Mouse (Mus musculus) limb, embryonic 14.5 days (tissue): ENCODE data around the gene Vsir. TPM values are rescaled to one million over a fixed set of nuclear protein-coding genes. Genes with fewer than 3 reads are reported as not detected.

Source experiments
- ATAC-seq: fragments of 200-750 bp; cut with Nextera tagmentation; 2 replicates; pipeline ENCODE4 v1.8.0; 2017; ENCODE audit warnings: low read depth, moderate number of reproducible peaks, moderate TSS enrichment; ENCODE audit not compliant: low FRiP score
- DNase-seq: peaks from one replicate; pipeline ENCODE4 v3.0.0-alpha.2; 2015; ENCODE audit warnings: low spot score
- H3K27ac ChIP-seq: fragments of 300-500 bp; sonication (generic); replicated peaks from 2 replicates; pipeline ENCODE4 v1.5.1; 2014; ENCODE audit warnings: low read depth, mild to moderate bottlenecking, low read length, moderate library complexity, mixed read lengths
- H3K27me3 ChIP-seq: fragments of 300-500 bp; sonication (generic); 2 replicates; pipeline ENCODE4 v1.6.1; 2014; ENCODE audit warnings: low read length, mixed read lengths; ENCODE audit not compliant: control insufficient read depth, insufficient read depth
- H3K36me3 ChIP-seq: fragments of 300-500 bp; sonication (generic); 2 replicates; pipeline ENCODE4 v1.6.1; 2014; ENCODE audit warnings: mild to moderate bottlenecking, low read length, moderate library complexity, mixed read lengths; ENCODE audit not compliant: control insufficient read depth, insufficient read depth
- H3K4me1 ChIP-seq: fragments of 300-500 bp; sonication (generic); 2 replicates; pipeline ENCODE4 v1.6.1; 2014; ENCODE audit warnings: antibody characterized with exemption, low read length, mixed read lengths; ENCODE audit not compliant: control insufficient read depth, insufficient read depth
- H3K4me2 ChIP-seq: fragments of 300-500 bp; sonication (generic); replicated peaks from 2 replicates; pipeline ENCODE4 v1.6.1; 2014; ENCODE audit warnings: low read depth, mild to moderate bottlenecking, low read length, moderate library complexity; ENCODE audit not compliant: severe bottlenecking
- H3K4me3 ChIP-seq: fragments of 300-500 bp; sonication (generic); replicated peaks from 2 replicates; pipeline ENCODE4 v1.5.1; 2014; ENCODE audit warnings: low read length
- H3K9ac ChIP-seq: fragments of 300-500 bp; sonication (generic); 2 replicates; pipeline ENCODE4 v1.6.1; 2014; ENCODE audit warnings: mild to moderate bottlenecking, low read depth, low read length, moderate library complexity; ENCODE audit not compliant: severe bottlenecking
- H3K9me3 ChIP-seq: fragments of 300-500 bp; sonication (generic); 2 replicates; pipeline ENCODE4 v1.6.1; 2016; ENCODE audit warnings: low read length; ENCODE audit not compliant: control insufficient read depth
- POLR2A ChIP-seq: fragments of 200-500 bp; IDR thresholded peaks from 2 replicates; pipeline ENCODE4 v1.8.0; 2012; ENCODE audit warnings: inconsistent platforms, mild to moderate bottlenecking, moderate library complexity, borderline replicate concordance; ENCODE audit not compliant: insufficient read depth, insufficient read length; ENCODE audit errors: extremely low read depth
- WGBS: fragments of 180-500 bp; shearing (Covaris S2); extraction: QIAGEN DNeasy Blood & Tissue Kit; methylation state at CpG from one replicate; pipeline ENCODE4 v1.1.7; 2014; 5-methylcytosine and 5-hydroxymethylcytosine counted together
- polyA plus RNA-seq, 2 experiments: library from polyadenylated mRNA; depleted of rRNA in 1 of 2; stranded (reverse) in 1 of 2; unstranded in 1 of 2; fragments of >200 nt; fragmentation: Nextera tagmentation in 1 of 2; extraction: Ambion mirVana in 1 of 2; gene quantifications; 2 replicates each; pipeline versions ENCODE4 v1.2.1 to v1.2.3; 2012 to 2014

The Vsir gene
- polyA plus RNA-seq, 2 experiments, result 4.0 to 9.4 TPM

GRCm38 (mm10) chr10:60341528-60341927, 5.1 kb upstream of the Vsir start:
- DNase-seq (no peak), ATAC-seq (no peak)
- H3K27ac ChIP-seq, result no peak overlapping the region
- no peaks in the 10 kb centered on the region for H3K9me3 ChIP-seq
- no peaks in the 10 kb centered on the region for H3K27me3 ChIP-seq
- peaks cover 4% of the 10 kb centered on the region; the same call in 1 of the 2 replicates for H3K4me1 ChIP-seq
- H3K4me3 ChIP-seq, result no peak overlapping the region
- no peak overlapping the region for H3K9ac ChIP-seq
- no peak for TF ChIP-seq POLR2A
- no peak overlapping the region for H3K4me2 ChIP-seq
- WGBS, result 76% methylated on average over 9 of the region's 9 CpGs
- no peaks in the 10 kb centered on the region for H3K36me3 ChIP-seq

DNA sequence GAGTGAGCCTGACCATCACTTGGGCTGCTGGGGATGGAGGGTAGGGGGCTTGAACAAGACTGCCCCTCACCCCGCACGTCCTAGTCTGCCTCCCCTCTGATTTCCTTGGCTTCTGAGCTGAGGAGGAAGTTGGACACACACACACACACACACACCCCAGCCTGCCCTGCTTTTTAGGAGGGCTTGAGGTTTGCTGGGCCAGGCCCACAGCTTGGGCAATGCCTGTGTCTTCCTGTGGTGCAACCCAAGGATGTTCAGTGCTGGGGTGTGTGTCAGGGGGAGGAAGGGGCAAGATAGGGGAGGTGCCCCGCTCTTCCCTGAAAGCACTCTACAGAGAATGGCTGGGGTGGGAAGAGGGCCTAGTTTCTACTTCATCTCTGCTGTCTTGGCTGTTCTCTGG, 2.5 kb upstream of the Vsir start:
- H3K4me1 ChIP-seq, result peaks cover 21% of the 10 kb centered on the region
- H3K36me3 ChIP-seq, result no peaks in the 10 kb centered on the region
- TF ChIP-seq POLR2A, result no peak
- H3K27me3 ChIP-seq, result no peaks in the 10 kb centered on the region
- no peak overlapping the region for H3K4me2 ChIP-seq
- ATAC-seq (no peak), DNase-seq (no peak)
- no peak overlapping the region for H3K27ac ChIP-seq
- no peak overlapping the region for H3K4me3 ChIP-seq
- WGBS, result 82% methylated on average over 3 of the region's 3 CpGs
- no peak overlapping the region for H3K9ac ChIP-seq
- no peaks in the 10 kb centered on the region for H3K9me3 ChIP-seq

DNA sequence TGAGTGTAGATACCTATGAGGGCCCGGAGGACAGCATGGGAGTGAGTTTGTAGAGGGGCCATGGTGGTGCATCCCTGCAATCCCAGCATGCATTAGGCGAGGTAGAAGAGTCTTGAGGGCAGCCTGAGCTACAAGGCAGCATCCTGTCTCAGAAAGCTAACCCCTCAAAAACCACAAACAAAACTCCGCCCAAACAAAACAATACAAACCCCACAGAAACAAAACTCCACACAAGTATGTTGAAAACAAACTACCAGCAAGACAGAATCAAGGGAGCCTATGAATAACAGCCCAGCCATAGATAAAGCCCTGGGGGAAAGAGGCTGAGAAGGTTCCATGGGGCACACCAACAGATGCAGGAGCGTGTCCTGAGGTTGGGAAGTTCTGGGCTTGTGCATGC, 595 bp upstream of the Vsir start:
- H3K27ac ChIP-seq, result no peak overlapping the region
- DNase-seq, result no peak
- H3K4me3 ChIP-seq, result peak overlapping the region; percentile 29; the same call in 1 of the 2 replicates
- H3K9ac ChIP-seq, result 0 out of 2 replicates have a peak overlapping the region, but pooled peaks have one; percentile 52
- no peak for TF ChIP-seq POLR2A
- peak overlapping the region; percentile 46 for H3K4me2 ChIP-seq
- no peaks in the 10 kb centered on the region for H3K9me3 ChIP-seq
- H3K4me1 ChIP-seq, result peaks cover 32% of the 10 kb centered on the region
- ATAC-seq, result no peak
- 84% methylated on average over 4 of the region's 4 CpGs for WGBS
- H3K36me3 ChIP-seq, result no peaks in the 10 kb centered on the region
- H3K27me3 ChIP-seq, result no peaks in the 10 kb centered on the region

DNA sequence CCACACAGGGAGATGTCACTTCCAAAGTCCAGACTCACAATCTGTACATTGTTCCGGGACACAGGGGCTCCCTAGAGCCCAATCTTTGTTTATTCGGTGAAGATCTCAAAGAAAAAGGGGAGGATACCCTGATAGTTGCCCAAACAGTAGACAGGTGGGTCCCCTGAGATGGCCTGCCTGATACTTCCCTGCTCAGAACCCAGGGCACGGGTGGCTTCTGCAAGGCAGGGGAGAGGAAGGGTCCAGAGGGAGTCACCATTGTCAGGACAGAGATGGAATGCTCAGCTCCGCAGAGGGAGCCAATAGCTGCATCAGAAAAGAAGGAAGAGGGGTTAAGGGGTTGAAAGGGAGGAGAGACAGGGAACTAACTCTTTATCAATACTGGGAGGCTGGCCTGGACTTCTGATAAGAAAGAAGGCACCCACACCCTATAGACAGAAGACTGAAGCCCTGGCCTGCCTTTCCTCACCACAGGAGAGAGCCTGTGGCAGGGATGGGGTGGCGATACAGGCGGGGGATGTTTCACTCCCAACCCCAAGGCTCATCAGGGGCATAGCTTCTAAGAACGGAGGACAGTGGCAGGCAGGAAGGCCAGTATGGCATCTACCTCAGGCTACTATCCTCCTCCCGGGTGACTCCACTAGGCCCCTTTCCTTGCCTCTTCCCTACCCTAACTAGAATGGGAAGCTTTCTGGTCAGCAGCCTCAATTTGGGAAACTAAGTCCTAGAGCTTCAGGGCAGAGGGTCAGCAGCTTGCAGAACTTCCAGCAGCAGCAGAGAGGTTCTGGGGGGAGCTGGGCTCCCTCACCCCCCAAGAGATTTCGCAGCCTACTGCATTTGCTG, 1.3 kb downstream of the Vsir start:
- no peak for TF ChIP-seq POLR2A
- ATAC-seq (no peak), DNase-seq (no peak)
- Histone ChIP-seq H3K27ac (no peak overlapping the region), H3K27me3 (no peaks in the 10 kb centered on the region), H3K4me3 (no peak overlapping the region), H3K9me3 (no peaks in the 10 kb centered on the region), H3K9ac (no peak overlapping the region), H3K4me1 (peaks cover 39% of the 10 kb centered on the region), H3K4me2 (no peak overlapping the region), H3K36me3 (no peaks in the 10 kb centered on the region)
- 63% methylated on average over 9 of the region's 9 CpGs for WGBS

DNA sequence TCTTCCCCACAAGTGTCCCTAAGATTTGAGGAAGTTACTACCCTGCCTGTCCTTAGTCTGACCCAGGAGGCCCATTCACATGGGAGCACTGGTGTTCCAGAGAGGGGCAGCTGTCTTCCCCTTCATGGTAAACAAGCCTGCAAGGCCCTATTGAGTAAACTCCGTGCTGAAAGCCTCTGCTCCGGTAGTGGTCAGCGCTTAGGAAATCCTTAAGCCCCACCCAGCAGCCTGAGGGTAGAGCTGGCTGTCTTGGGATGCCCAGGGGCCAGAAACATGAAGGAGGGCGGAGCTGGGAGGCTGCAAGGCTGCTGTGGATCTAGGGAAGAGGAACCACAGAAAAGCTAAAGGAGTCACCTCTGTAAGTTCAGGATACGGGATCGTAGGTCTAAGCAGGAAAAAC, 2.4 kb downstream of the Vsir start:
- DNase-seq, result no peak
- no peak overlapping the region for H3K4me3 ChIP-seq
- ATAC-seq, result no peak
- H3K27me3 ChIP-seq, result no peaks in the 10 kb centered on the region
- H3K4me1 ChIP-seq, result peaks cover 39% of the 10 kb centered on the region
- no peaks in the 10 kb centered on the region for H3K9me3 ChIP-seq
- H3K27ac ChIP-seq, result no peak overlapping the region
- TF ChIP-seq POLR2A, result no peak
- no peak overlapping the region for H3K9ac ChIP-seq
- whole genome bisulfite sequencing, result 39% methylated on average over 6 of the region's 6 CpGs
- no peaks in the 10 kb centered on the region for H3K36me3 ChIP-seq
- H3K4me2 ChIP-seq, result no peak overlapping the region; the same call in 1 of the 2 replicates
